Mouse (Mus musculus) heart, embryonic 14.5 days (tissue): Measurements from ENCODE around the gene Hist1h3d. TPM values are rescaled to one million over a fixed set of nuclear protein-coding genes. Genes with fewer than 3 reads are reported as not detected.
"Not testable (repeated sequence)": the region's sequence is repeated elsewhere in the genome, so short reads cannot be mapped to it uniquely, and the experiment has no call there.

Source experiments
- ATAC-seq: fragments of 200-750 bp; cut with Nextera tagmentation; 2 replicates; pipeline ENCODE4 v1.8.0; 2017; ENCODE audit warnings: low read depth, moderate TSS enrichment; ENCODE audit not compliant: insufficient number of reproducible peaks, insufficient read depth, low FRiP score
- H3K27ac ChIP-seq, 2 experiments: fragments of 200-500 bp in 1 of 2; fragments of 300-500 bp in 1 of 2; sonication (generic) in 1 of 2; replicated peaks in 1 of 2; 2 replicates each; pipeline ENCODE4 v1.5.1; 2012 to 2014; ENCODE audit warnings: low read depth in 2 of 2, low read length in 2 of 2, control low read depth in 1 of 2, mild to moderate bottlenecking in 1 of 2, mixed read lengths in 1 of 2; ENCODE audit not compliant: control insufficient read depth in 1 of 2, insufficient read depth in 1 of 2
- H3K27me3 ChIP-seq: fragments of 300-500 bp; sonication (generic); 2 replicates; pipeline ENCODE4 v1.6.1; 2014; ENCODE audit warnings: mild to moderate bottlenecking, low read length, control low read depth; ENCODE audit not compliant: control insufficient read depth, insufficient read depth
- H3K36me3 ChIP-seq: fragments of 300-500 bp; sonication (generic); 2 replicates; pipeline ENCODE4 v1.6.1; 2014; ENCODE audit warnings: mild to moderate bottlenecking, control low read depth, low read length, mixed read lengths; ENCODE audit not compliant: control insufficient read depth, insufficient read depth
- H3K4me1 ChIP-seq, 2 experiments: fragments of 200-500 bp in 1 of 2; fragments of 300-500 bp in 1 of 2; sonication (generic) in 1 of 2; 2 replicates each; pipeline ENCODE4 v1.6.1; 2012 to 2014; ENCODE audit warnings: low read length in 2 of 2, control low read depth in 1 of 2, mixed read lengths in 1 of 2; ENCODE audit not compliant: control insufficient read depth in 2 of 2, insufficient read depth in 2 of 2
- H3K4me2 ChIP-seq: fragments of 300-500 bp; sonication (generic); 2 replicates; pipeline ENCODE4 v1.6.1; 2014; ENCODE audit warnings: mild to moderate bottlenecking, low read length
- H3K4me3 ChIP-seq, 2 experiments: fragments of 200-500 bp in 1 of 2; fragments of 300-500 bp in 1 of 2; sonication (generic) in 1 of 2; 2 replicates each; pipeline ENCODE4 v1.5.1; 2012 to 2014; ENCODE audit warnings: low read length in 2 of 2, mild to moderate bottlenecking in 2 of 2, control low read depth in 1 of 2, low read depth in 1 of 2, moderate library complexity in 1 of 2; ENCODE audit not compliant: control insufficient read depth in 1 of 2, insufficient read depth in 1 of 2
- H3K9ac ChIP-seq: fragments of 300-500 bp; sonication (generic); 2 replicates; pipeline ENCODE4 v1.6.1; 2014; ENCODE audit warnings: mild to moderate bottlenecking, low read length
- H3K9me3 ChIP-seq: fragments of 300-500 bp; sonication (generic); 2 replicates; pipeline ENCODE4 v1.6.1; 2016; ENCODE audit warnings: low read length, control low read depth; ENCODE audit not compliant: control insufficient read depth
- WGBS: fragments of 180-500 bp; shearing (Covaris S2); extraction: QIAGEN DNeasy Blood & Tissue Kit; methylation state at CpG from one replicate; pipeline ENCODE4 v1.1.7; 2014; 5-methylcytosine and 5-hydroxymethylcytosine counted together
- polyA plus RNA-seq: library from polyadenylated mRNA; unstranded; fragments of >200 nt; fragmentation: Nextera tagmentation; extraction: Ambion mirVana; gene quantifications from 2 replicates; pipeline ENCODE4 v1.2.1, GENCODE M21; 2014

Hist1h3d gene
- polyA plus RNA-seq, 1 experiment from 2014 or later = 3.7 TPM

DNA sequence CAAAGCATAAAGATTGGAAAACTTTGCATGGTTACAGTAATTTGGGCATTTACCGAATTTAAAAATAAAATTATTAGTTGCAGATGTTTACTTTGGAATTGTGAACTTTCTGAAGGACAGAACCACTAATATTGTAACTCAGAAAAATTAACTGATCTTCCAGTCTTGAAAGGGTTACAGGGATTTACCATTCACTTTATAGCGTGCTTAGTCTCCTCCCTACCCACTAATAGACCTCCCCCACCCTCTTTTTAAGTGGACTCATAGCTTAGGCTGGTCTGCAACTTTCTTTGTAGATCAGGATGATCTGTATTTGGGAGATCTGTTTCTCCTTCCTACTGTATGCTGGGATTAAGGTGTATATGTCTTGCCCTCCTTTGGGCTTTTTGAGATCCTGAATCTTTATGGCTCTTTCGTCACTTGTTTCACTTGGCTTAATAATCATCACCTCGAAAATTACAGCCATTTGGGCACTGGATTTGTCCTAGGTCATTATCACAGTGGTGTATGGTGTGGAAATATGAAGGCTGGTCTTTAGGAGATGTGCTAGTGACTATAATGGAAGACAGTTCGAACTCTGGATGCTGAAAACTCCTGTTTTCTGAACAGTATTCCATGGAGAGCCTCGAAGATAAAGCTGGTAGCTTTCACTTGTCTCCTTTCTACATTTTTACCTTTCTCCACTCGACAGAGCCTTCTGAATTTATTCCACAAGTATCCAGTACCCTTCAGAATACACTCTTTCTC lies 39.3 kb upstream of the Hist1h3d start:
- Histone ChIP-seq H3K9me3 (no peaks in the 10 kb centered on the region), H3K27me3 (no peaks in the 10 kb centered on the region), H3K27ac (peak overlapping the region in 1 of 2 experiments; percentile 77; a peak in 1 of 4 replicates), H3K4me3 (peak overlapping the region; percentile 8 to 48; a peak in 3 of 4 replicates), H3K36me3 (no peaks in the 10 kb centered on the region), H3K4me1 (peaks cover 5 to 30% of the 10 kb centered on the region in 2 experiments), H3K4me2 (peak overlapping the region; percentile 71), H3K9ac (peak overlapping the region; percentile 78)
- WGBS = 23% methylated on average over 7 of the region's 7 CpGs
- ATAC-seq = no peak

DNA sequence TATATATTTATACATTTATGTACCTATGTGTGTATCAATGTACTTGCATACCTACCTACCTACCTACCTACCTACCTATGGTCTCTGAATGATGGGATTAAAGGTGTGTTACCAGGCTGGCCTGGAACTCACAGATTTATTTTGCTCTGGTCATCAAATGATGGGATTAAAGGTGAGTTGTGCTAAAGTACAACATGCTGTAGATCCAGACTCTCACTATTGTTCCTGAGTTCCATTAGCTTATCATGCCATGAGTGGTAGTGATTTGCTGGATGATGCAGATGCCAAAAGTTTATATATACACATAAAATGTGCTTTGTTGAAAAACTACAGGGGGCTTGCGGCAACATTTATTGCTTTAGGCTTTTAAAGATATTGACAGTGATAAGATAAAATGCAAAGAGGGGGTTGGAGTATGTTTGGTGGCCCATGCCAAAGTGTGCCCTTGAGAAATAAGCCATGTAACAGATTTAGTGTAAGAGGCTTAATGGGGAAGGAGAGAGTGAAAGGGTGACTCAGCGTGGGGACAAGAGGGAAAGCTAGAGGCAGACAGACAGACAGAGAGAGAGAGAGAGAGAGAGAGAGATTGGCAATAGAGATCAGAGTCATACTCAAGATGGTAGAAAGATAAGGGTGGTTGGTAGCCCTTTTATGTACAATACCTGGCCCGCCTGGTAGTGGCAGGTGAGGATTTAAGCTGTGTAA lies 38.4 kb upstream of the Hist1h3d start:
- no peak for ATAC-seq
- WGBS = 80% methylated on average over 3 of the region's 3 CpGs
- Histone ChIP-seq H3K9me3 (no peaks in the 10 kb centered on the region), H3K4me3 (peak overlapping the region in 1 of 2 experiments; percentile 48; a peak in 2 of 4 replicates), H3K27ac (no peak overlapping the region), H3K4me2 (peak overlapping the region; percentile 71), H3K9ac (peak overlapping the region; percentile 78; the same call in 1 of the 2 replicates), H3K36me3 (no peaks in the 10 kb centered on the region), H3K4me1 (peaks cover 5 to 28% of the 10 kb centered on the region in 2 experiments), H3K27me3 (no peaks in the 10 kb centered on the region)

DNA sequence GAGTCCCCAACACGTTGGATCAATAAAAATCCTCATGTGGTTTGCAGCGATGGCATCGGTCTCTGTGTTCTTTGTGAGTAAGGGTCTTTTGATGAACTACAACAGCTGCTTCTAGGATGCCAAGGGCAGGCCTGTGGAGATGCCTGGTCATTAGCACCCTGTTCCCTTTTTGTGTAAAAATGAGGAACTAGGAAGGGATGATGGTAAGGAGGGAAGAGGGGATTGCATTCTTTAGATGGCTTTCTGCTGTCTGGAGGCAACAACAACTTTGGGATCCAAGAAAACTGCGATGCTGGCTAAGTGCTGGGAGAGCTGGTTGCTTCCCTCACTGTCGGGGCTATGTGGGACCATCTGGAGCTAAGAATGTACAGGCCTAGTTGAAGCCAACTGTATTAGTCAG lies 37.3 kb upstream of the Hist1h3d start:
- Histone ChIP-seq H3K27ac (no peak overlapping the region), H3K4me3 (no peak overlapping the region), H3K27me3 (no peaks in the 10 kb centered on the region), H3K36me3 (no peaks in the 10 kb centered on the region), H3K4me1 (peaks cover 0 to 20% of the 10 kb centered on the region in 2 experiments; a peak in 3 of 4 replicates), H3K9ac (no peak overlapping the region), H3K4me2 (no peak overlapping the region), H3K9me3 (no peaks in the 10 kb centered on the region)
- ATAC-seq = no peak
- WGBS = 87% methylated on average over 5 of the region's 5 CpGs

- H3K36me3 ChIP-seq, H3K4me2 ChIP-seq, H3K9ac ChIP-seq, H3K9me3 ChIP-seq, H3K27me3 ChIP-seq, ATAC-seq, H3K4me3 ChIP-seq, H3K27ac ChIP-seq: not testable (repeated sequence)
- 60% methylated on average over 1 of the region's 1 CpGs for WGBS
- peaks cover 0 to 13% of the 10 kb centered on the region in 2 experiments; a peak in 2 of 4 replicates for H3K4me1 ChIP-seq
Observed at GRCm38 (mm10) chr13:23539821-23540220, 35.7 kb upstream of the Hist1h3d start.

DNA sequence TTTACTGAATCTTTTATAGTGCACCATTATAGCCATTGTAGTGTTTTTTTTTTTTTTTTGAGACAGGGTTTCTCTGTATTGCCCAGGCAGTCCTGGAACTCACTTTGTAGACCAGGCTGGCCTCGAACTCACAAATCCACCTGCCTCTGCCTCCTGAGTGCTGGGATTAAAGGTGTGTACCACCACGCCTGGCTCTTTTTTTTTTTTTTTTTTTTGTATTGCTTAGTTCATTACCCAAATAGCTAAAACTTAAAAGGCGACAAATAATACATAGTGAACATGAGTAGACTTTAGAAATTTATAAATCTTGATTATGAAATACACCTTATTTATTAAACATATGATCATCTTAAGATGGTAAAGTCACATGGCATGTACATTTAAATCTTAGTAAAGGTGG lies 34.1 kb upstream of the Hist1h3d start:
- Histone ChIP-seq H3K36me3 (no peaks in the 10 kb centered on the region), H3K4me1 (peaks cover 0 to 7% of the 10 kb centered on the region in 2 experiments; a peak in 2 of 4 replicates), H3K27ac (no peak overlapping the region), H3K9me3 (no peaks in the 10 kb centered on the region), H3K27me3 (no peaks in the 10 kb centered on the region), H3K4me3 (no peak overlapping the region), H3K9ac (no peak overlapping the region), H3K4me2 (peak overlapping the region; percentile 81)
- ATAC-seq = no peak
- WGBS = 93% methylated on average over 3 of the region's 3 CpGs

DNA sequence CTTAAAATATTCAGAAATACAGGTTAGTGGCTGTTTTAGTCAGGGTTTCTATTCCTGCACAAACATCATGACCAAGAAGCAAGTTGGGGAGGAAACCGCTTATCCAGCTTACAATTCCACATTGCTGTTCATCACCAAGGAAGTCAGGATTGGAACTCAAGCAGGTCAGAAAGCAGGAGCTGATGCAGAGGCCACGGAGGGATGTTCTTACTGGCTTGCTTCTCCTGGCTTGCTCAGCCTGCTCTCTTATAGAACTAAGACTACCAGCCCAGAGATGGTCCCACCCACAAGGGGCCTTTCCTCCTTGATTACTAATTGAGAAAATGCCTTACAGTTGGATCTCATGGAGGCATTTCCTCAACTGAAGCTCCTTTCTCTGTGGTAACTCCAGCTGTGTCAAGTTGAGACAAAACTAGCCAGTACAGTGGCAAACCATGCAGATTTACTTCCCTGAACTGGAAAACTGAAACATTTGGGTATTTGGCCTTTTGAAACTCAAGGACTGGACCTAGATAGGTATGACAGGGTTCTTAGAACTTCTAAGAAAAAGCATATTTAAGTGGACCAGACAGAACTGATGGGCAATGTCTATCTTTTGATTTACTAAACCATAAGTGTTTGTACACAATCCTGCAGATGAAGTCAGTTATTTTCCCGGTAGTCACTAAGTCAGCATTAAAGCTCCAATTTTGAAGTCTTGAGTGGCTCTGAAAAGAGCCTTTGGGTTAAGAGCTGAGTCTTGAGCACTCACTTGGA lies 33.2 kb upstream of the Hist1h3d start:
- peak overlapping the region; percentile 72 for H3K9ac ChIP-seq
- H3K9me3 ChIP-seq, ATAC-seq, H3K36me3 ChIP-seq, H3K4me1 ChIP-seq, H3K27me3 ChIP-seq: not testable (repeated sequence)
- H3K27ac ChIP-seq = peak overlapping the region; percentile 86 to 93
- WGBS = 12% methylated on average over 3 of the region's 3 CpGs
- peak overlapping the region; percentile 43 to 63 for H3K4me3 ChIP-seq
- peak overlapping the region; percentile 81 for H3K4me2 ChIP-seq

DNA sequence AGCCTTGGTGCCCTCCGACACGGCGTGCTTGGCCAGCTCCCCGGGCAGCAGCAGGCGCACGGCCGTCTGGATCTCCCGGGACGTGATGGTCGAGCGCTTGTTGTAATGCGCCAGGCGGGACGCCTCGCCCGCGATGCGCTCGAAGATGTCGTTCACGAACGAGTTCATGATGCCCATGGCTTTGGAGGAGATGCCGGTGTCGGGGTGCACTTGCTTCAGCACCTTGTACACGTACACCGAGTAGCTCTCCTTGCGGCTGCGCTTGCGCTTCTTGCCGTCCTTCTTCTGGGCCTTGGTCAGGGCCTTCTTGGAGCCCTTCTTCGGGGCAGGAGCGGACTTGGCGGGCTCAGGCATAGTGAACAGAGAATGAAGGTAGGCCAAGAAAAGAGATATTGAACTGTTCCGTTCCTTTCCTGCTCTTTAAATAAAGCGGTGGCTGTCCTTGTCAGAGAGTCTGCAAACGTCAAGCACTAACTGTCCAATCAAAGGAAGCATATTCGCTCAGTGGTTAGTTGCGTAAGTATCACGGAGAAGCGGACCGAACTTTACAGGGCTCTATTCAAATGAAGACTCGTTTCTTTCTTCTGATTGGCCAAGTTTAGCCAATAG lies 32.5 kb upstream of the Hist1h3d start, which contains the start of gene Hist1h2bh:
Hist1h2bh (minus strand) TSS at position 394 of the 609 bp plus-strand sequence.
- not testable (repeated sequence) for H3K9me3 ChIP-seq, H3K4me1 ChIP-seq, H3K36me3 ChIP-seq, H3K27me3 ChIP-seq
- WGBS = under 1% methylated on average over 30 of the region's 42 CpGs
- peak within 1 kb of the TSS; percentile 86 to 93 for H3K27ac ChIP-seq
- peak; percentile 92 for ATAC-seq
- H3K9ac ChIP-seq = peak within 1 kb of the TSS; percentile 75
- H3K4me2 ChIP-seq = peak within 1 kb of the TSS; percentile 81
- peak within 1 kb of the TSS; percentile 47 to 63 for H3K4me3 ChIP-seq
